Mouse (Mus musculus): ENCODE results near the gene Rmdn2. TPM values are rescaled to one million over a fixed set of nuclear protein-coding genes. Genes with fewer than 3 reads are reported as not detected.
A peak's percentile ranks its signal among the peaks of the same experiment; 100 is the strongest.

Rmdn2 gene
- polyA plus RNA-seq, 1 experiment, result 1.9 TPM

GRCm38 (mm10) chr17:79583466-79583865 lies 28.2 kb upstream of the Rmdn2 start:
- Histone ChIP-seq H3K4me1 (ENCODE audit: control insufficient read depth, insufficient read depth, low read length) (no peaks in the 10 kb centered on the region), H3K27me3 (replicated peaks; ENCODE audit: control insufficient read depth, insufficient read depth, low read length) (no peaks in the 10 kb centered on the region), H3K36me3 (ENCODE audit: control insufficient read depth, insufficient read depth, low read length) (no peaks in the 10 kb centered on the region), H3K4me3 (ENCODE audit: insufficient read depth, low read depth, low read length) (no peak overlapping the region), H3K27ac (ENCODE audit: insufficient read depth, low read depth, low read length) (no peak overlapping the region)
- DNase-seq, result no peak
- TF ChIP-seq CTCF (conservative IDR thresholded peaks at IDR 0.05; ENCODE audit: insufficient read depth, insufficient read length, low read depth, low read length), result no peak
- no peak for TF ChIP-seq POLR2A (IDR thresholded peaks at IDR 0.05; ENCODE audit: low read depth, low read length)
- 42% methylated on average over 4 of the region's 4 CpGs for WGBS

GRCm38 (mm10) chr17:79584246-79584800 lies 27.3 kb upstream of the Rmdn2 start:
- H3K4me1 ChIP-seq (ENCODE audit: control insufficient read depth, insufficient read depth, low read length), result no peaks in the 10 kb centered on the region
- H3K36me3 ChIP-seq (ENCODE audit: control insufficient read depth, insufficient read depth, low read length), result no peaks in the 10 kb centered on the region
- H3K4me3 ChIP-seq (ENCODE audit: insufficient read depth, low read depth, low read length), result no peak overlapping the region
- H3K27ac ChIP-seq (ENCODE audit: insufficient read depth, low read depth, low read length), result no peak overlapping the region
- 70% methylated on average over 6 of the region's 6 CpGs for WGBS
- DNase-seq, result no peak
- no peaks in the 10 kb centered on the region for H3K27me3 ChIP-seq (replicated peaks; ENCODE audit: control insufficient read depth, insufficient read depth, low read length)
- no peak for TF ChIP-seq CTCF (conservative IDR thresholded peaks at IDR 0.05; ENCODE audit: insufficient read depth, insufficient read length, low read depth, low read length)
- no peak for TF ChIP-seq POLR2A (IDR thresholded peaks at IDR 0.05; ENCODE audit: low read depth, low read length)

- Histone ChIP-seq H3K36me3 (ENCODE audit: control insufficient read depth, insufficient read depth, low read length) (no peaks in the 10 kb centered on the region), H3K4me3 (ENCODE audit: insufficient read depth, low read depth, low read length) (no peak overlapping the region), H3K4me1 (ENCODE audit: control insufficient read depth, insufficient read depth, low read length) (no peaks in the 10 kb centered on the region), H3K27me3 (replicated peaks; ENCODE audit: control insufficient read depth, insufficient read depth, low read length) (no peaks in the 10 kb centered on the region), H3K27ac (ENCODE audit: insufficient read depth, low read depth, low read length) (no peak overlapping the region)
- 56% methylated on average over 1 of the region's 1 CpGs for WGBS
- no peak for DNase-seq
- TF ChIP-seq CTCF (conservative IDR thresholded peaks at IDR 0.05; ENCODE audit: insufficient read depth, insufficient read length, low read depth, low read length) (no peak), POLR2A (IDR thresholded peaks at IDR 0.05; ENCODE audit: low read depth, low read length) (no peak)
Observed at GRCm38 (mm10) chr17:79589913-79590312, 21.8 kb upstream of the Rmdn2 start.

GRCm38 (mm10) chr17:79595996-79596395 lies 15.7 kb upstream of the Rmdn2 start:
- Histone ChIP-seq H3K27me3 (replicated peaks; ENCODE audit: control insufficient read depth, insufficient read depth, low read length) (no peaks in the 10 kb centered on the region), H3K4me3 (ENCODE audit: insufficient read depth, low read depth, low read length) (no peak overlapping the region), H3K36me3 (ENCODE audit: control insufficient read depth, insufficient read depth, low read length) (no peaks in the 10 kb centered on the region), H3K4me1 (ENCODE audit: control insufficient read depth, insufficient read depth, low read length) (no peaks in the 10 kb centered on the region; the same call in 1 of the 2 replicates), H3K27ac (ENCODE audit: insufficient read depth, low read depth, low read length) (no peak overlapping the region)
- TF ChIP-seq CTCF (conservative IDR thresholded peaks at IDR 0.05; ENCODE audit: insufficient read depth, insufficient read length, low read depth, low read length) (no peak), POLR2A (IDR thresholded peaks at IDR 0.05; ENCODE audit: low read depth, low read length) (no peak)
- WGBS, result 80% methylated on average over 4 of the region's 4 CpGs
- no peak for DNase-seq

- Histone ChIP-seq H3K27ac (ENCODE audit: insufficient read depth, low read depth, low read length) (no peak overlapping the region), H3K4me3 (ENCODE audit: insufficient read depth, low read depth, low read length) (no peak overlapping the region), H3K4me1 (ENCODE audit: control insufficient read depth, insufficient read depth, low read length) (no peaks in the 10 kb centered on the region; the same call in 1 of the 2 replicates), H3K36me3 (ENCODE audit: control insufficient read depth, insufficient read depth, low read length) (no peaks in the 10 kb centered on the region), H3K27me3 (replicated peaks; ENCODE audit: control insufficient read depth, insufficient read depth, low read length) (no peaks in the 10 kb centered on the region)
- WGBS, result 27% methylated on average over 2 of the region's 2 CpGs
- DNase-seq, result no peak
- TF ChIP-seq CTCF (conservative IDR thresholded peaks at IDR 0.05; ENCODE audit: insufficient read depth, insufficient read length, low read depth, low read length) (no peak), POLR2A (IDR thresholded peaks at IDR 0.05; ENCODE audit: low read depth, low read length) (no peak)
Observed at GRCm38 (mm10) chr17:79598151-79598550, 13.5 kb upstream of the Rmdn2 start.

GRCm38 (mm10) chr17:79598596-79599577 lies 12.8 kb upstream of the Rmdn2 start:
- DNase-seq, result peak; percentile 13
- 16% methylated on average over 8 of the region's 8 CpGs for WGBS
- H3K36me3 ChIP-seq (ENCODE audit: control insufficient read depth, insufficient read depth, low read length), result no peaks in the 10 kb centered on the region

GRCm38 (mm10) chr17:79600108-79600507 lies 11.6 kb upstream of the Rmdn2 start:
- no peak for DNase-seq
- no peaks in the 10 kb centered on the region for H3K36me3 ChIP-seq (ENCODE audit: control insufficient read depth, insufficient read depth, low read length)
- TF ChIP-seq POLR2A (IDR thresholded peaks at IDR 0.05; ENCODE audit: low read depth, low read length) (no peak), CTCF (conservative IDR thresholded peaks at IDR 0.05; ENCODE audit: insufficient read depth, insufficient read length, low read depth, low read length) (no peak)
- WGBS, result 65% methylated on average over 4 of the region's 4 CpGs
- no peak overlapping the region for H3K27ac ChIP-seq (ENCODE audit: insufficient read depth, low read depth, low read length)
- no peaks in the 10 kb centered on the region for H3K27me3 ChIP-seq (replicated peaks; ENCODE audit: control insufficient read depth, insufficient read depth, low read length)
- no peak overlapping the region for H3K4me3 ChIP-seq (ENCODE audit: insufficient read depth, low read depth, low read length)
- H3K4me1 ChIP-seq (ENCODE audit: control insufficient read depth, insufficient read depth, low read length), result no peaks in the 10 kb centered on the region; the same call in 1 of the 2 replicates

More at GRCm38 (mm10) chr17:79598596-79599577, 12.8 kb upstream of the Rmdn2 start:
- Histone ChIP-seq H3K4me3 (ENCODE audit: insufficient read depth, low read depth, low read length) (no peak overlapping the region), H3K27me3 (replicated peaks; ENCODE audit: control insufficient read depth, insufficient read depth, low read length) (no peaks in the 10 kb centered on the region), H3K4me1 (ENCODE audit: control insufficient read depth, insufficient read depth, low read length) (no peaks in the 10 kb centered on the region; the same call in 1 of the 2 replicates), H3K27ac (ENCODE audit: insufficient read depth, low read depth, low read length) (no peak overlapping the region)
- TF ChIP-seq CTCF (conservative IDR thresholded peaks at IDR 0.05; ENCODE audit: insufficient read depth, insufficient read length, low read depth, low read length) (no peak), POLR2A (IDR thresholded peaks at IDR 0.05; ENCODE audit: low read depth, low read length) (no peak)
